Mouse (Mus musculus): ENCODE results near the gene Lman1l. TPM values are rescaled to one million over a fixed set of nuclear protein-coding genes. Genes with fewer than 3 reads are reported as not detected.
A peak's percentile ranks its signal among the peaks of the same experiment; 100 is the strongest.

Gene Lman1l
- total RNA-seq, 2 experiments from 2014 or later, result not detected

GRCm38 (mm10) chr9:57604875-57605274 lies 15.7 kb downstream of the Lman1l start:
- Histone ChIP-seq H3K27ac (no peak overlapping the region), H3K4me3 (no peak overlapping the region)
- DNase-seq (ENCODE audit: low spot score in 2 of 2), result no peak
- no peak for TF ChIP-seq CTCF (conservative IDR thresholded peaks at IDR 0.05)

GRCm38 (mm10) chr9:57602098-57602497 lies 18.5 kb downstream of the Lman1l start:
- H3K27ac ChIP-seq, result 0 out of 2 replicates have a peak overlapping the region, but pooled peaks have one; percentile 32
- no peak for DNase-seq (ENCODE audit: low spot score in 2 of 2)
- no peak overlapping the region for H3K4me3 ChIP-seq
- no peak for TF ChIP-seq CTCF (conservative IDR thresholded peaks at IDR 0.05)

GRCm38 (mm10) chr9:57601353-57601706 lies 19.2 kb downstream of the Lman1l start:
- peak overlapping the region; percentile 61 for H3K27ac ChIP-seq

GRCm38 (mm10) chr9:57600620-57601352 lies 19.8 kb downstream of the Lman1l start:
- peak overlapping the region; percentile 61 for H3K27ac ChIP-seq
- DNase-seq (ENCODE audit: low spot score in 2 of 2), result no peak
- TF ChIP-seq CTCF (conservative IDR thresholded peaks at IDR 0.05), result no peak

More at GRCm38 (mm10) chr9:57601353-57601706, 19.2 kb downstream of the Lman1l start:
- H3K4me3 ChIP-seq, result no peak overlapping the region
- peak; percentile 47 to 71 for DNase-seq (ENCODE audit: low spot score in 2 of 2)
- TF ChIP-seq CTCF (conservative IDR thresholded peaks at IDR 0.05), result no peak

GRCm38 (mm10) chr9:57598851-57599563 lies 21.6 kb downstream of the Lman1l start:
- Histone ChIP-seq H3K4me3 (no peak overlapping the region), H3K27ac (no peak overlapping the region)
- TF ChIP-seq CTCF (conservative IDR thresholded peaks at IDR 0.05), result no peak
- no peak for DNase-seq (ENCODE audit: low spot score in 2 of 2)

More at GRCm38 (mm10) chr9:57600620-57601352, 19.8 kb downstream of the Lman1l start:
- H3K4me3 ChIP-seq, result no peak overlapping the region

GRCm38 (mm10) chr9:57597929-57598382 lies 22.6 kb downstream of the Lman1l start:
- no peak for TF ChIP-seq CTCF (conservative IDR thresholded peaks at IDR 0.05)
- H3K27ac ChIP-seq, result no peak overlapping the region
- H3K4me3 ChIP-seq, result no peak overlapping the region
- DNase-seq (ENCODE audit: low spot score in 2 of 2), result no peak

GRCm38 (mm10) chr9:57597265-57597664 lies 23.3 kb downstream of the Lman1l start:
- DNase-seq (ENCODE audit: low spot score in 2 of 2), result no peak
- no peak overlapping the region for H3K27ac ChIP-seq
- H3K4me3 ChIP-seq, result no peak overlapping the region
- TF ChIP-seq CTCF (conservative IDR thresholded peaks at IDR 0.05), result no peak

- H3K27ac ChIP-seq, result no peak overlapping the region
- no peak for DNase-seq (ENCODE audit: low spot score in 2 of 2)
- no peak for TF ChIP-seq CTCF (conservative IDR thresholded peaks at IDR 0.05)
Observed at GRCm38 (mm10) chr9:57594174-57594509, 26.4 kb downstream of the Lman1l start.

GRCm38 (mm10) chr9:57593454-57594173 lies 27.0 kb downstream of the Lman1l start:
- Histone ChIP-seq H3K4me3 (no peak overlapping the region), H3K27ac (no peak overlapping the region)
- no peak for DNase-seq (ENCODE audit: low spot score in 2 of 2)
- TF ChIP-seq CTCF (conservative IDR thresholded peaks at IDR 0.05), result no peak

More at GRCm38 (mm10) chr9:57594174-57594509, 26.4 kb downstream of the Lman1l start:
- H3K4me3 ChIP-seq, result no peak overlapping the region

GRCm38 (mm10) chr9:57590726-57591125 lies 29.8 kb downstream of the Lman1l start:
- Histone ChIP-seq H3K4me3 (peak overlapping the region; percentile 85; the same call in 1 of the 2 replicates), H3K27ac (no peak overlapping the region)
- TF ChIP-seq CTCF (conservative IDR thresholded peaks at IDR 0.05), result peak; percentile 63
- no peak for DNase-seq (ENCODE audit: low spot score in 2 of 2)

GRCm38 (mm10) chr9:57589224-57590126 lies 31.1 kb downstream of the Lman1l start, which contains the start of gene Ulk3:
Ulk3 (plus strand) TSS chr9:57589452.
- peak; percentile 66 for TF ChIP-seq CTCF (conservative IDR thresholded peaks at IDR 0.05)
- H3K27ac ChIP-seq, result peak within 1 kb of the TSS; percentile 90
- DNase-seq (ENCODE audit: low spot score in 2 of 2), result peak; percentile 70 to 75
- H3K4me3 ChIP-seq, result peak within 1 kb of the TSS; percentile 85

GRCm38 (mm10) chr9:57584991-57585390 lies 35.6 kb downstream of the Lman1l start:
- TF ChIP-seq CTCF (conservative IDR thresholded peaks at IDR 0.05), result no peak
- H3K4me3 ChIP-seq, result no peak overlapping the region
- H3K27ac ChIP-seq, result no peak overlapping the region
- DNase-seq (ENCODE audit: low spot score in 2 of 2), result no peak
